Mouse (Mus musculus) olfactory bulb, adult 2 months (tissue): ENCODE results near the gene Lrrc1.

ENCODE experiments used
- CTCF ChIP-seq: fragments of 200-500 bp; IDR thresholded peaks from 2 replicates; pipeline ENCODE4 v1.5.1; 2012; ENCODE audit warnings: low read depth, mild to moderate bottlenecking, low read length, moderate library complexity; ENCODE audit not compliant: insufficient read depth
- POLR2A ChIP-seq: fragments of 200-500 bp; IDR thresholded peaks from 2 replicates; pipeline ENCODE4 v1.6.1; 2012; ENCODE audit warnings: mild to moderate bottlenecking, low read depth, low read length, moderate library complexity; ENCODE audit not compliant: insufficient read depth

DNA sequence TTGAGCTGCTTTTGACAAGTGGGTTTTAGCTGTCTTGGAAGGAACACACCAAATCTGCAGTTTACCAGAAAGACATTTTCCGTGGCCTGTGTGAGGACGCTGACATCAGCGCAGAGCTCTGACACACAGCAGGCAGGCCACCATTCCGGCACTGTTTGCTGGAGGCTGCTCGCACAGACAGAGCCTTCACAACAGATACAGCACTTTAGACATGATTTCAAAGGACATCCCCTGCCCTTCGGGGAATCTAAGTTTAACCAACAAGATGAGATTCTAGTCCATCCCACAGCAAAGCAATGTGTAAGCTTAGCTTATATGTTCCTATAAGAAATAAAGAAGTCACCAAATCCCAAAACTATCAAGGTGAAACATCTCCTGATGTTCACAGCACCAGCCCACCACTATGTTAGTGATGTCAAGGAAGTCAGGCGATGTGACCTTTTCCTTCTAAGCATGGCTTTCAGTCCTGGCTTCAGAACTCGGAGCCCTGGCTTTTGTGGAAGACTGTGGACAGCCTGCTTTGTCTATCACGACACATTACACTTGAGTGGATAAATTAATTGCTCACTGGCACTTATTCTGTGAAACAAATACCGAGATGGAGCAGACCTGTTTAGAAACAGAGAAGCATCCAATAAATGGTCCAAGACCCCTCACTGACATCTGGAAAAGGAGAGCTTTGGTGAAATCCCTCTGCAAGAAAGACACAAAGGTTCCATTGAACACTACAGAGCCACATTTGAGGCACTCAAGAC lies 66.3 kb downstream of the Lrrc1 start:
- TF ChIP-seq CTCF (no peak), POLR2A (no peak)
